Mouse (Mus musculus) heart, postnatal 4 days (tissue): Measurements from ENCODE around the gene Slc5a10. TPM values are rescaled to one million over a fixed set of nuclear protein-coding genes. Genes with fewer than 3 reads are reported as not detected.

Experiments used
- total RNA-seq, 2 experiments: library from RNA; stranded (reverse); gene quantifications; 2 replicates each; pipeline ENCODE4 v1.2.3; 2021

Gene Slc5a10
- total RNA-seq, 2 experiments from 2014 or later, result not detected

Other genes starting within 250 kb of the Slc5a10 start
- gene Mfap4, start 235.4 kb downstream of the Slc5a10 start, total RNA-seq, result 10 to 100 TPM; 70.7 to 78.0 TPM
- 10 to 100 TPM; 16.0 to 16.8 TPM for gene Mapk7, start 226.4 kb downstream of the Slc5a10 start, total RNA-seq
- gene B9d1, start 215.7 kb downstream of the Slc5a10 start, total RNA-seq, result 10 to 100 TPM in 1 of 2 experiments, 1 to 10 TPM in 1; 9.8 to 12.0 TPM
- gene Epn2, start 141.1 kb downstream of the Slc5a10 start, total RNA-seq, result 10 to 100 TPM; 33.6 to 34.7 TPM
- 10 to 100 TPM in 1 of 2 experiments, 1 to 10 TPM in 1; 8.8 to 10.4 TPM for gene Grap, start 67.6 kb downstream of the Slc5a10 start, total RNA-seq
- under 1 TPM; 0.17 to 0.25 TPM for gene Fam83g, start 36.7 kb downstream of the Slc5a10 start, total RNA-seq
- gene Prpsap2, start 41.3 kb upstream of the Slc5a10 start, total RNA-seq, result 10 to 100 TPM; 12.3 to 12.5 TPM
- 10 to 100 TPM; 30.3 to 32.1 TPM for gene Ulk2, start 134.2 kb upstream of the Slc5a10 start, total RNA-seq
- 10 to 100 TPM; 16.9 to 18.6 TPM for gene Akap10, start 209.4 kb upstream of the Slc5a10 start, total RNA-seq
- gene Specc1, start 235.9 kb upstream of the Slc5a10 start, total RNA-seq, result 10 to 100 TPM; 18.3 to 26.7 TPM